Mouse (Mus musculus) thymus, postnatal 4 days (tissue): Measurements from ENCODE around the gene Ercc5.

Experiments used
- DNase-seq: peaks from one replicate; pipeline ENCODE4 v3.0.0; 2021

Gene Ercc5

DNA sequence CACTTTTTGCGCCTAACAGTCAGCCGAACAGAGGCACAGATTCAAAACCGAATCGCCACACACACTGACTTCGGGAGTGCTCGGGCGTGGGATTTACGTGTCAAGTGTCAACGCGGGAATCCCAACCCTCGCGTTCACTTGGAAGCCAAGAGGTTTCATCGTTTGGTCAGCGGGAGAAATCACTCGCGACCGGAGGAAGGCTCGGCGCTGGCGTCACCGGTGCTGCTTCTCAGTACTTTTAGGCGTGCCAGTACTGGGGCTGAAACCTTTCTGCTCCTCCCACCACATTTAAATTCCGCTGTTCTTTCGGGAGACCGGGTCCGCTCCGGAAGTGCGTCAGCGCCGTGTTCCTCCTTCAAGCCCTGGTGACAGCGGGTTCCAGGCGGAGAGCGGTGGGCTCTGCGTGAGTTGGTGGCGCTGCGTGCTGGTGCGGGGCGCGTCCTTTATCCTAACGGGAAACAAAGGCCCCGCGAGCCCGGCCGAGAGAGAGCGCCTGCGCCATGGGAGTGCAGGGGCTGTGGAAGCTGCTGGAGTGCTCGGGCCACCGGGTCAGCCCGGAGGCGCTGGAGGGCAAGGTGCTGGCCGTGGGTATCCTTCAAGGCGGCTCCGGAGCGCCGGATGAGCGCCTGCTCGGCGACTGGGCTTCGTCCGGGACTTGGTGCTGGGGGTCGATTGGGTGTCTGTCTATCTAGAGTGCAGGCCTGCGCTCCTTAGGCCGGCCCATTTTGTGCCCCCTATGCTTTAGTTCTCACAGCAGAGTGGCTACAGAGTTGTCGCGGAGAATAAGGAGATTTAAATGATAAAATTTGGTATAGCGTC is at the start of gene Ercc5:
Ercc5 (plus strand) TSS at position 182 of the 819 bp plus-strand sequence.
- DNase-seq = peak; percentile 82

DNA sequence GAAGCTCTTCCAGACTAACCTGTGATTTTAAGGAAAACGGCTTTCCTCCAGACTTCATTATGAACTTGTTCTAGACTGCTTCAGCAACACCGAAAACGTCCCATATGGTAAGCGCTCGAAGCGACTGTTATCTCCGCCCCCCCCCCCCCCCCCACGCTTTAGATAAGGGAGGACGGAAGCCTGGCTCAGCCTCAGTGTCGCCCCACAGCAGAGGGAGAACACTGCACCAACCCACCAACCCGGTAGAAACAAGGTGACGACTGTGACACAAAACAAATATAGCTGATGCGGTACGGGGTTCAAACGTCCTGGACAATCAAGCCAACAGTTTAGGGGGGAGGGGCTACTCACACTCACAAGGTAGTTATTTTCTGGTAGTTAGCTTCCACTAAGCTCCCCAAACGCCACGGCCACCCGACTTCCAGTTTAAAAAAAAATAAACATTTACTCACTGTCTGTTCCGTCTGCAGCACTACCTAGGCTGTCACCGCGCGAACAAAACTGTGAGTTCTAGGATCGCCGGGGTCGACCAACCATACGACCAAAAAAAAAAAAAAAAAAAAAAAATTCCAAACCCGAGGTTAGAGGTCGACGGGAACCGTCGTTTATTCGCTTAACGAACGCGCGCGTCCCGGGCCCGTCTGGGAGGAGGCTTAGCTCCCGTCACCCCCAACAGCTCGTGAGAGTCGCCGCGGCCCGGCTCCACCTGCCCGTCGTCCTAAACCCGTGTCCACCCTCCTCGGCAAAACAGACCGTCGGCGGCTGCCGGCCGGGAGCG is 45.9 kb upstream of the Ercc5 start:
- DNase-seq = peak; percentile 66

DNA sequence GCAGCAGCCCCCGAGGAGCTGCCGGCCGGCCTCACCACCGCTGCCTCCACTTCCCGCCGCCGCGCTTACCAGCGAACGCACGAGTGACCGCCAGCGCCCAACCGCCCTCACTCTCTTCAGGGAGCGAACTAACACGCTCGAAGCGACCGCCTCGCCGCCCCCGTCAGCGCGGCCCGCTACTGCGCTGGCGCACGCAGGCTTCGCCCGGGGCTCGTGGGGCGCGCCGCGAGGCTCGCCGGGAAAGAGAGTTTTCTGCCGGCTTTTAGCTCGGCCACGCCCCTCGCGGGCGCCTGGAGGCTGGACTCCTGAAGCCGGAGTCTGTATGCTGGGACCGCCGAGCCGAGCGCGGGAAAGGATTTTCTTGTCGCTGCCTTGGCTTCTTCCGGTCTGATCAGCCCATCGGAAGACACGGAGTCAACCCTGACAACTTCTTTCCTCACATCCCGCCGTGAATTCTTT is 45.3 kb upstream of the Ercc5 start, which contains the start of gene Tex30:
Tex30 (minus strand) TSS at position 183 of the 459 bp plus-strand sequence.
- peak; percentile 95 for DNase-seq

DNA sequence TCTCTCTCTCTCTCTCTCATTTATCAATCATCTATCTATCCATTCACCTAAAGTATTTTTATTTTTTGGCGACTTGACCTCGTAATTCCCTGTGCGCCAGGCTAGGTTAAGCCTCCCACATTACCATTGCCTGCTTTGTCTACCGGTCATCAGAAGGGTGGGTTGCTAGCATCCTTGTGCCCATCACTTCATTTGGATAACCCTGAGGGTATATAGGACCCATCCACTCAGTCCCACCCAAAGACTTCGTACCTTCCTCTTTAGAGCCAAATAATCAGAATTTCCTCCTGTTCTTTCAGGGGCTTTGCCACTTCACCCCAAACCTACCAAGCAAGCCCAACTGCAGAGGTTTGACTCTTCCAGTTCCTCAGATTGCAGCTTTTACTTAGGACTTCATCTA is 44.6 kb upstream of the Ercc5 start:
- peak; percentile 12 for DNase-seq

DNA sequence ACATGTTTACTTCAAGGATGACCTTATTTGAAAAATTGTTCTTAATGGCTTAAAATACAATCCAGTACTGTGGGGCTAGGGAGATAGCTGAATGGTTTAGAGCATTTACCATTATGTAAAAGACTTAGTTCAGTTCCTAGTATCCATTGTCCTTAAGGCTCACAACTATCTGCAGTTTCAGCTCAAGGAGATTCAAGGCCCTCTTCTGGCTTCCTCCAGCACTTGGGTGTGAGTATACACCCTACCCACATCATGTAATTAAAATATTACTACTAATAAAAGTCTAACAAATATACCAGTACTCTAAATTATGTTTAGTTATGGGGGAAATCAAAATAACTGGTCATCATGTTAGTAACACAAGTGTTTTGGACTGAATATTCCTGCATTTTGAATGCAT is 30.0 kb upstream of the Ercc5 start:
- DNase-seq = no peak

DNA sequence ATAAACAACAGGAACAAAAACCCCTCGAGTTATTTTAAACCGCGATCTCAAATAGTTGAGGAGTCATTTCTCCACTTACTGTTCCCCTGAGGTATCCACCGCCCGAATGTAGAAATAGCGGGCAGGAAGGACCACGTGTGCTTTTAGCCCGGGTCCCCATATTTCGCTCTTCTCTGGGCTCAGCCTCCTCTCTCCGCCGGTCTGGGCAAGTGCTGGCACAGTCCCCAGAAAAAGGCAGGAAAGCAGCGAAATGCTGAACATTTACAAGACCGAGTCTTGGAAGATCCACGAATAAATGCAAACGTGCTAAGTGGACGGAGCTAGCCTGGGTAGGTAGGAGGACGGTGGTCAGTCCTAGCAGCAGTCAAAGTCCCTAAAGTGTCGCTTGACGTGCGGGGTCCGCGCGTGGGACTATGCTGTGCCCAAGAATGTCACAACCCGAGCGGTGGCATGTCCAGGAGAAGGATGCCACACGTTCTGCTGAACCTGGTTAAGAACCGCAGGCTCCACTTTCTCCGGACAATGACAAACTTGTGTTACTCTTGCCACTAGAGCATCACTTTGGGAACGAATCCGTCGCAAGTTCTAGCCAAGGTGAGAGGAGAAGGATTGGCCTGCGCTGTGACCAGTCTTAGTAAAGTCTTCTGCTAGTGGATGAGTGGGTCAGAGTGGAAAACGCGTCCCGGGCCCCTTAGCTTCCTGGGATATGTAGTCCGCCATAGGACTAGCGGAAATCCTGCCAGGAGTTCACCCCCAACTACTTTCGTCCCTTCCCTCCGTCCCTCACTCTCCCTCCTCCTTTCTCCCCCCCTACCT is 29.1 kb upstream of the Ercc5 start, which contains the start of the genes Kdelc1 and Bivm:
Kdelc1 (minus strand) TSS at position 570 of the 816 bp plus-strand sequence.
Bivm (plus strand) TSS at position 719 of the 816 bp plus-strand sequence.
- DNase-seq = peak; percentile 71

DNA sequence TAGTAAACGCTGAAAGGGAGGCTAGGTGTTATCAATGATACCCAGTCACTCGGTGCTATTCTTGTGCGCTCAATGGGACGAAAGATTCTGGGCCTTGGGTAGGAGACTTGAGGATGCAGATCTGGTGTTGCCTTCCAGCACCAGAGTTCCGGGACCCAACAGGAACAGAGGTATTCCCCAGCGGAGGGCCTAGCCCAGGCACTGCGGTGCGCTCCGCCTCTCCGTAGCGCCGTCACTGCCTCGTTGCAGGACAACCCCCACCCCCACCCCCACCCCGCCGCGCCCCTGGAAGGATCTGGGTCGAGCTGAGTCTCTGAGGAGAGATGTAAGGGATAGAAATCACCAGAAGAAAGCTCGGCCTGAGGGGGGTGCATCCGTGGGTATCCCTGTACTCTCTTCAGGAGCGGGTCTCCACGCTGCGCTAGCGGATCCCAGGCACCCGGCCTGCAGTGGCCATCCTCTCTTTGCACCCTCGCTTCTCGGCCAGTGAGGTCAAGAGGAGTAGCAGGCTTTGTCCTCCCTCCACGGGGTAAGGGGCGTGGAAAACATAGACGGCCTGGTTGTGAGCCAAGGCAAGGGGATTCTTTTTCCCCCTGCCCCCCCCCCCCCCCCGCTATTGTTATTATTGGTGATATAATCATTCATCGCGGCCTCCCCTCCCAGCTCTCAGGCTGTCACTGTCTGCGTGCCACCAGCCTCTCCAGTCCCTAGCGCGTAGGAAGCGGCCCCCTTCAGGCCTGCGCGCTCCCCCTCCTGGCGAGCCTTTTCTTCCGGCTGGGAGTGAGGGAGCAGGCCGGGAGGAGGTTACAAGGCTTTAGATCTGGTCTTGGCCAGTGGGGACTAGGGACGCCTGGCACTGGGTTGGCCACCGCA is 28.1 kb upstream of the Ercc5 start:
- DNase-seq = peak; percentile 86

DNA sequence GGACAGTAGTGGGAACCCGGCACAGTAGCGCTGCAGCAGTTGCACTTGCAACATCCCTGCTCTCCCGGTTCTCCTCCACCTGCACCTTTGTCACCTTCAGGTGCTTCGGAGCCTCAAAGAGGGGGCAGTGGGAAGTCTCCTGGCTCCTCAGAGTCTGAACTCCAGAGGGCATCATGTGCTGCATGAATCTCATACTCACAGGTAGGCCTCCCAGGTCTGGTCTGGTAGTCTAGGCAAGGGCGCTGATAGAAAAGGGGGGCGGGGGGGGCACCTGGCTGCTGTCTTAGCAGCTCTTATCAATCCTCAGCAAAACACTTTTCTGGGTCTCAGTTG is 27.5 kb upstream of the Ercc5 start:
- no peak for DNase-seq

DNA sequence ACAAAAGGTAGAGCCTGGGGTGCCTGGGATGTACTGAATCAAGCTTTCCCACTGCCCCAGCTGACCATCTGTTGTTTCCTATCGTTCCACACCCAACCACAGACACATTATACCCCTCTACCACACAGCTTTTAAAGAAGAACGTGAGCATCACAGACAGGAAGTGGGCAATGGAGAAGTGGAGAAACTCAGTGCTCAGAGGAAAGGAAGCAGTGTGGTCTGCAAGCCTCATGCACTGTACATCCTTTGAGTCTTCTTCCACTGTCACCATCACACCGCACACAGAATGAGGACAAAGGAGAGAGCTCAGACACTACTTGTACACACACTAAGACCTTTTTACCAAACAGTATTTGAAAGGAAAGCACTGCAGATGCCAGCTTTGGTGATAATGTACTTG is 25.3 kb upstream of the Ercc5 start:
- DNase-seq = peak; percentile 26

DNA sequence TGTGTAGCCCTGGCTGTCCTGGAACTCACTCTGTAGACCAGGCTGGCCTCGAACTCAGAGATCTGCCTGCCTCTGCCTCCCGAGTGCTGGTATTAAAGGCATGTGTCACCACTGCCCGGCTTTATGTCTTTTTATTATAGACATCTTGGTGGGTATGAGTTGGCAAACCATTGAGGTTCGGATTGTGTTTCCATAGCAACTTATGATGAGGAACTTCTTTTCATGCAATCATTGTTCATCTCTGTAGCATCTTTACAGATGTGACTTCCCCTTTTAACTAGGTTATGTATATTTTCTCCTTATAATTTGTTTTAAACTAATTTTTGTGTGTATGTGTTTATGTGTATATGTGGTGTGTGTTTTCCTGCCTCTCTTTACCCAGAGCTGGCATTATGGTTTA is 22.0 kb upstream of the Ercc5 start:
- no peak for DNase-seq

DNA sequence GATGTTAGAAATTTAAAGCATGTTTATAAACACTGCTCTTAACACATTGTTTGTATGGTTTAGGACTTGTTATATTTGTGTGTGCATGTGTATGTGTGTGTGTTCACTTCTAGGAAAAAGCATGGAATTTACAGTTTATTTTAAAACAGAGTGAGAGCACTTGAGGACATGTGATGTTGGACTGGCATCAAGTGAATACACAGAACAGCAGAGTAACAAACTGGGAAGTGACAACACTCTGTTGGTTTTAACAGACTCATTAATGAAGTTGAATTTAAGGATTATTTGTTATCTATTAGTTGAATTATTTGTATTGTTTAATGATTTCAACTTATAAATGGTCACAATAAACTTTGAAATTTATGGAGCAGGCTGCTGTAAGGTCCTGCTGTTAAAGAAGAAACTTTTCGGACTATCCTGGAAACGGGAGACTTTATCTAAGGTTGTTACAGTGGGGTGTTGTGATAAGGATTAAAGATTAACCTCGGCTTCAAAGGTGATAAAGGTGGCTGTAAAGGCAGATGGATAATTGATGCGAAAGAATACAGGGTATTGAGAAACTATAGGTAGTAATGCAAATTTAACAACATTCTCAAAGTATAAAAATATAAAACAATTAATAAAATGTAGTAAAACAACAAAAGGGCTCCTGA is 17.5 kb upstream of the Ercc5 start:
- no peak for DNase-seq

DNA sequence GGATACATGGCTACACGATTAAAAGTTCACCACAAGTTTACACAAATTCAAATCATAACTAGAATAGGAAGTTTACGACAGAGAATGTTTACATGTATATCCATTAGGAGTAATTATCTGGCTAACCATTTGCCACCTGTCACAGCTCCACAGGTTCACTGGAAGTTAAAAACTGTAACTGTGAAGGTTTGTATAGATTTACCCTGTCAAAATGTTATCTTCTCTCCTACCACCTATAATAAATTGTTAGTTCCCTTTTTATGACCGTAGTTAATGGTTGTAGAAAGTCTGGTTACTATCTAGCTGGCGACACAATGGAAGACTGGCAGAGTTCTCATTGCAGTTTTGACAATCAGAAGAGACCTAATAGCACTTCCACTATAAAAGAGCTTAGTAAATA is 7.3 kb upstream of the Ercc5 start:
- DNase-seq = no peak

DNA sequence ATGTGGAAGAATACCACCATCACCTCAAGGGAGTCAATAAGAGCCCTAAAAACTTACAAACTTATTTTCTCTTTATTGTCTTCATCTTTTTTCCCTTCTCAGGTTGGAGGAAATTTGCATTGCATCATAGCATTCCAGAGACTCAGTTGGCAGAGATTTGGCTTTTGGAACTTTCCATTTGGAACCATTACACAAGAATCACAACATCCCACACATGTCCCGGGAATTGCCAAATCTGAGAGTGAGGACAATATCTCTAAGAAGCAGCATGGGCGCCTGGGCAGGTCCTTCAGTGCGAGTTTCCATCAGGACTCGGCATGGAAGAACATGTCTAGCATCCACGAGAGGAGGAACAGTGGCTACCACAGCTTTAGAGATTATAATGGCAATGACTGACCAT is 4.8 kb upstream of the Ercc5 start:
- no peak for DNase-seq

DNA sequence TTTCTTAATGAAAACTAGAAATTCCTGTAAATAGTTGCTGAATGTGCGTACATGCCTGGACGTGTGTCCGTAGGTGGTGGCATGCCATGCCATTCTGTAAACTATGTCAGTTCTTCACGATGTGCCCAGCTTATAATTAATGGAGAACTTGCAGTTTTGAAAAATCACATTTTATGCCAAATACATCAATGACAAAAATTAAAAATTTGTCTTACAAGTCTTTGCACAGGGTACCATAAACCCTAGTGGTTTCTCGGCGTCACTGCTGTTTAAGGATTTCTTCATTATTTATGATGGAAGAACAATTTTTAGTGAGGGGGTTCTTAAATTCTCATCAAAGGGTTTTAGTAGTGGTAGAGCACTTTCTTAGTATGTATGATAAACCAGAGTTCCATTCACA is 1.2 kb downstream of the Ercc5 start:
- DNase-seq = no peak

DNA sequence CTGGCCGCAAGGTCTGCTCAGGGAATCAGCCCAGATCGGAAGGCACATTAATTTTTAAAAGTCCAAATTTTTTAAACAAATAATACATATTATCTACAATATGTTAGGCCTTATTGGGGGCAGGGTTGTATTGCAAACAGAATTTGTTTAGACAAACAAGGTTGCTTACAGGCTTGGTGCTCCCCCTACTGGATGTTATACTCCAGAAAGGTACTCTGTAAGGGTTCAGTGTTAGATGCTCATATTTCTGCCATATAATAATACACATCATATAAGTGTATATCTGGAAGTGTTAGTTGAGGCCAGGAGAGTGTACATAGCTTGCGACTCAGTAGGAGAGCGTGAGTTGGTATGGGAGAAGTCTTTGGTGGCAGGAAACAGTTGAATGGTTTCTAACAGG is 7.7 kb downstream of the Ercc5 start:
- peak; percentile 22 for DNase-seq

DNA sequence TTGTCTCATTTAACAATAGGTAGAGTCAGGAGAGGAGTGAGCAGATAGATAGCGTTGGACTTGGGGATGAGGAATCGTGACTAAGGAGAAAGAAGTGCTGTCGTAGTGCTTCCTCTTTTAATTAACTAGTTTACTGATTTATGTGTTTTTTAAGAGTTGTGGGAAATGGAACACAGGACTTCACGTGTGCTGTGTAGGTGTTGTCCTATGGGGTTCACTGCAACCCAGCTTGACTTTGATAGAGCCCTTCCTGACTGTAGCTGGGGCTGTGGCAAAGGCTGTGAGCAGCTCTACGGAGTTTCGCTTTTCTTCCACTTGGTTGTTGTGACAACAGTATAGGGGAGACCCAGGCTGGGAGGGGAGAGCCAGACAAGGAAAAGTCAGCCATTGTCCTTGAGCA is 10.8 kb downstream of the Ercc5 start:
- DNase-seq = no peak

DNA sequence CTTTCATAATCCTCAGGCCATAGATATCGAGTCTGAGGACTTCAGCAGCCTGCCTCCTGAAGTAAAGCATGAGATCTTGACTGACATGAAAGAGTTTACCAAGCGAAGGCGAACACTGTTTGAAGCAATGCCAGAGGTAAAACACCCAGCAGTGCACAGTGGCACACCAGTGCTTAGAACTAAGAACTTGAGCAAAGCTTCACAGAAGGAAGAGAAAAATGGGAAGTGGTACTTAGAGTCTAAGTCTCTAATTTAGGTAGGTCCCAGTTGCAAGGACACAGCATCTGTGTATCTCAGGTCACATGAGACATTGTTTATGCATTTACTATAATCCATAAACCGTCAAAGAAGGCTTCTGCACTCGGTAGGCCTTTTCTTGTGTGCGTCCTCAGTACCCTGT is 14.3 kb downstream of the Ercc5 start:
- DNase-seq = no peak

DNA sequence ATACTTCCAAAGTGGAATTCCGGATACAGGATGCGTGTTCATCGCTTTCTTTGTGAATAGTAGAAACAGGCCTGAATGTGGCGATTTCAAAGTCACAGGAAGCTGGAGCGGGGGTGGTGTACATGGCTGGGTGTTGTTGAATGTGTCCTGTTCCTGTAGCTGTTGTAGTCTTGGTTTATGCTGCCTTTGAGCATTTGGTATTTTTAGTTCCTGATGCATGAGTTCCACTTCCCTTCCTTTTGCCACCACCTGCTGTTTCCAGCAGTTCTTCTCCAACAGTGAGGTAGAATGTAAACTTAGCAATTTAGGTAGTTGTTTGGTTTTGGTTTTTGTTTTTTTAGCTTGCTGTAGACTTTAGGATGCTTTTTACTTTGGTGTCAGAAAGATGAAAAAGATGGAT is 14.8 kb downstream of the Ercc5 start:
- no peak for DNase-seq

DNA sequence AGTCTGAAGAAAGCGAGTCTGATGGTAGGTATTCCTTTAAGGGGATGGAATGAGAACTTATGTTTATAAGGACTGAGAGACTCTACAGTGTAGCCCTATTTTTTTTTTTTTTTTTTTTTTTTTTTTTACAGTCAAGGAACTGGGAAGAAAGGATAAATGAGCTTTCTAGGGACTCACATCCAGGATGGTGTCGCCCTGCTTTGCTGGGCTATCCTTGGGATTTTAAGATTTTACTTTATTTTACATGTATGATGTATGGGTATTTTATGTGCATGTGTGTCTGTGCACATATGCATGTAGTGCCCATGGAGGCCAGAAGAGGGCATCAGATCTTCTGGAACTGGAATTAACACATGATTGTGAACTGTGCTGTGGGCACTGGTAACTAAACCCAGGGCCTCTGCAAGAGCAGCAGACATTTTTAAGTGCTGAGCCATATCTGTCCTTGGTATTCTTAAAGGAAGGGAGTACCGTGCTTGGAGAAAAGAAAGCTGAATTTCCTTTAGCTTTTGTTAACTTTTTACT is 20.4 kb downstream of the Ercc5 start:
- peak; percentile 25 for DNase-seq

DNA sequence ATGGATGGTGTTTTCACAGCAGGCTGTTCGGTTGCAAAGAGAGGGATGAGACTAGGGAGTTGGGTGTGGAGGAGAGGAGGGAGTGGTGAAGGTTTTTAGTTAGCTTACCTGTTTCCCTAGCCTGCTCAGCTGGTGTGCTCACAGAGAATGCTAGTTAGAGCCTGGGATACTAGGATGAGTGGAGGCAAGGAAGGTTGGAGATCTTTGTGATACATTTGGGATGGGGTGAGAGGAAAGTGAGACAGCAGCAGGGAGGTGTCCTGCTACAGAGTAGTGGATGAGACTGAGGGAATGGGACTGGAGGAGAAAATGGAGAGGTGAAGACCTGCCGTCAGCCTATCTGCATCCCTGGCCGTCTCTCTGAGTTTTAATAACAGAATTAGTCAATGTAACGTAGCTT is 25.1 kb downstream of the Ercc5 start:
- DNase-seq = no peak

DNA sequence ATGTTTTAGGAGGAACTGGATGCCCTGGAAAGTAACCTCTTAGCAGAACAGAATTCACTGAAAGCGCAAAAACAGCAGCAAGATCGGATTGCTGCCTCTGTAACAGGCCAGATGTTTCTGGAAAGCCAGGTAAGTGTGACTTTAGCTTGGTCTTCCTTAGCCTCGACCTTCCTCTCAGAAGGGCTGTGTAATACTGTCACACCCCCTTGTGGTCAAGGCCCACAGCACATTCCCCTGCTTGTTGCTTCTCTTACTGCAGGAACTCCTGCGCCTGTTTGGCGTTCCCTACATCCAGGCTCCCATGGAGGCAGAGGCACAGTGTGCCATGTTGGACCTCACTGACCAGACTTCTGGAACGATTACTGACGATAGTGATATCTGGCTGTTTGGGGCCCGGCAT is 26.4 kb downstream of the Ercc5 start:
- peak; percentile 29 for DNase-seq
